Mouse (Mus musculus): ENCODE measurements around the gene Tmtc4. TPM values are rescaled to one million over a fixed set of nuclear protein-coding genes. Genes with fewer than 3 reads are reported as not detected.

Gene Tmtc4
- polyA plus RNA-seq, 1 experiment from 2014 or later, result 2.6 TPM

DNA sequence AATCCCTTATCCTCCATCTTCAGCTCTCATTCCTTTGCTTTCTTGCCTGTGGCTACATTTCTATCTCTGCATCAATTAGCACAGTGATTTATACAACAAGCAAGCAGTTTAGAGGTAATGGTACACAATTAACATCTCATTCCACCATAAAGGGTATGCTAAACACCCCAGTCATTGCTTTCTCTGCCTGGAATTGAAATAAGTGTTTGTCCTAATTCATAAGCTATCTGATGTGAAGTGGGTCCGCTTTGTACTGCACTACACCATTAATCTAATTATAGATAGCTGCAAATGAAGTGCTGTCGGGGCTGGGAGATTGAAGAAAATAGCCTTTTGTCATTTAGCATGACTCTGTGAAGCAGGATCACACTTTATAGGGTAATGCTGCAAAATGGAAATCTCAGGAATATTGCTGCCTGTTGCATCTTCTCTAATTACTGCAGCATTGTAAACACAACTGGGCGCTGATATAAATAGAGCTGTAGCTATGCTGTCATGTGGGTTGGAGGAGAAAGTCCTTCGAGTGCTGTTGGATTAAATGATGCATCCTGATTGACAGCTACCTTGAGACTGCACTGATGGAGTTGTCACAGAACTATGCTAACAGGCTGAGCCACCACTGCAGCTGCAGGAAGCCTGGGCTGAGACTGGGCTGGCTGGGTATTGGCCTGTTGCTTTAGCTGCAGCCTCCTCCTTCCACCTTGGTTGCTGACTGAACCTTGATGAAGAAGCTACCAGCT, 111.8 kb downstream of the Tmtc4 start:
- no peak overlapping the region for H3K4me2 ChIP-seq
- 55% methylated on average over 4 of the region's 4 CpGs for WGBS (ENCODE audit: insufficient replicate concordance)
- no peak overlapping the region for H3K4me3 ChIP-seq (replicated peaks)
- H3K4me1 ChIP-seq (replicated peaks), result no peaks in the 10 kb centered on the region
- H3K9me3 ChIP-seq (replicated peaks), result no peaks in the 10 kb centered on the region
- no peaks in the 10 kb centered on the region for H3K27me3 ChIP-seq
- no peaks in the 10 kb centered on the region for H3K36me3 ChIP-seq (replicated peaks)
- no peak for ATAC-seq (ENCODE audit: insufficient read depth)
- H3K27ac ChIP-seq (replicated peaks), result no peak overlapping the region
- H3K9ac ChIP-seq, result no peak overlapping the region

DNA sequence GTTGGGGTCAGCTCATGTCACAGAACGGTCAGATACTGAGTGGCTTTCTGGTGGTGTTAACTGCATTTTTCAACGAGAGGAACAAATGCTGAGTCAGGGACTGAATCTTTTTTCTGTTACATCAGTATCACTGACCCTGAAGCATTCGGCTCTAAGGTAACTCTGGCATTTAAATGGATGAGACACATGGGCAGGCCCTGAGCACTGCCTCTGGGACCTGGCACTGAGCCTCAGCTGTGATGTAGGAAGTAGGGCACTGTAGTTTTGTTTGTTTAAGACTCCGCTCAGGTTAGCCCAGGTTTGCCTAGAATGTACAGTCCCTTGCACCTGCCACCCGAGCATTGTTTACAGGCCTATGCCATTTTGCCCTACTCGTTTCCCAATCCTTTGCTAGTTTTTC, 114.0 kb downstream of the Tmtc4 start:
- no peak overlapping the region for H3K4me2 ChIP-seq
- H3K9me3 ChIP-seq (replicated peaks), result no peaks in the 10 kb centered on the region
- no peaks in the 10 kb centered on the region for H3K36me3 ChIP-seq (replicated peaks)
- ATAC-seq (ENCODE audit: insufficient read depth), result no peak
- WGBS (ENCODE audit: insufficient replicate concordance), result 58% methylated on average over 6 of the region's 6 CpGs
- H3K4me1 ChIP-seq (replicated peaks), result no peaks in the 10 kb centered on the region
- H3K27me3 ChIP-seq, result no peaks in the 10 kb centered on the region
- H3K27ac ChIP-seq (replicated peaks), result no peak overlapping the region
- H3K4me3 ChIP-seq (replicated peaks), result no peak overlapping the region
- H3K9ac ChIP-seq, result no peak overlapping the region

Other genes starting within 250 kb of the Tmtc4 start
- gene Ggact, start 70.3 kb downstream of the Tmtc4 start, polyA plus RNA-seq (2015; fragmentation: Nextera tagmentation; extraction: Ambion mirVana), result 15.1 and 17.1 TPM in 2 replicates

Measured in liver, embryonic 15.5 days (tissue).